Mouse (Mus musculus) forebrain, embryonic 14.5 days (tissue): ENCODE data around the gene Barx1. TPM values are rescaled to one million over a fixed set of nuclear protein-coding genes. Genes with fewer than 3 reads are reported as not detected.

Source experiments
- ATAC-seq: fragments of 200-750 bp; cut with Nextera tagmentation; 2 replicates; pipeline ENCODE4 v1.8.0; 2017; ENCODE audit warnings: mild to moderate bottlenecking, moderate library complexity
- DNase-seq: peaks from one replicate; pipeline ENCODE4 v3.0.0-alpha.2; 2015; ENCODE audit warnings: low spot score
- H3K27ac ChIP-seq: fragments of 300-500 bp; sonication (generic); 2 replicates; pipeline ENCODE4 v1.5.1; 2014; ENCODE audit warnings: low read depth, mild to moderate bottlenecking, control low read depth, low read length, moderate library complexity
- H3K27me3 ChIP-seq: fragments of 300-500 bp; sonication (generic); replicated peaks from 2 replicates; pipeline ENCODE4 v1.6.1; 2014; ENCODE audit warnings: low read length, control low read depth, mixed read lengths; ENCODE audit not compliant: control insufficient read depth, insufficient read depth
- H3K36me3 ChIP-seq: fragments of 300-500 bp; sonication (generic); 2 replicates; pipeline ENCODE4 v1.6.1; 2014; ENCODE audit warnings: low read length, control low read depth; ENCODE audit not compliant: control insufficient read depth, insufficient read depth
- H3K4me1 ChIP-seq: fragments of 300-500 bp; sonication (generic); 2 replicates; pipeline ENCODE4 v1.6.1; 2014; ENCODE audit warnings: antibody characterized with exemption, low read length, control low read depth; ENCODE audit not compliant: control insufficient read depth, insufficient read depth
- H3K4me2 ChIP-seq: fragments of 300-500 bp; sonication (generic); 2 replicates; pipeline ENCODE4 v1.6.1; 2014; ENCODE audit warnings: mild to moderate bottlenecking, control low read depth, low read length
- H3K4me3 ChIP-seq: fragments of 300-500 bp; sonication (generic); 2 replicates; pipeline ENCODE4 v1.5.1; 2014; ENCODE audit warnings: low read depth, low read length, control low read depth
- H3K9ac ChIP-seq: fragments of 300-500 bp; sonication (generic); 2 replicates; pipeline ENCODE4 v1.6.1; 2014; ENCODE audit warnings: mild to moderate bottlenecking, low read length, control low read depth, moderate library complexity
- H3K9me3 ChIP-seq: fragments of 300-500 bp; sonication (generic); replicated peaks from 2 replicates; pipeline ENCODE4 v1.6.1; 2016; ENCODE audit warnings: low read length, control low read depth, mixed read lengths; ENCODE audit not compliant: control insufficient read depth
- WGBS: fragments of 180-500 bp; shearing (Covaris S2); extraction: QIAGEN DNeasy Blood & Tissue Kit; methylation state at CpG from one replicate; pipeline ENCODE4 v1.1.7; 2014; 5-methylcytosine and 5-hydroxymethylcytosine counted together
- polyA plus RNA-seq: library from polyadenylated mRNA; unstranded; fragments of >200 nt; fragmentation: Nextera tagmentation; extraction: Ambion mirVana; gene quantifications from 2 replicates; pipeline ENCODE4 v1.2.1, GENCODE M21; 2014

Barx1 gene
- polyA plus RNA-seq: not detected in 2 replicates

- ATAC-seq: peak; percentile 54
- peak within 1 kb of the TSS; percentile 33 for H3K4me3 ChIP-seq
These were observed at the start of gene Barx1 for GRCm38 (mm10) chr13:48662431-48663143. Gene Barx1 (plus strand): TSS chr13:48662998.

GRCm38 (mm10) chr13:48614525-48614924 is 48.3 kb upstream of the Barx1 start:
- WGBS: 73% methylated on average over 2 of the region's 2 CpGs
- no peak for ATAC-seq
- Histone ChIP-seq H3K4me2 (no peak overlapping the region), H3K9me3 (0 out of 2 replicates have a peak, but pooled peaks cover 7% of the 10 kb centered on the region), H3K4me3 (no peak overlapping the region), H3K9ac (no peak overlapping the region), H3K4me1 (no peaks in the 10 kb centered on the region), H3K27me3 (no peaks in the 10 kb centered on the region), H3K36me3 (no peaks in the 10 kb centered on the region), H3K27ac (no peak overlapping the region)
- DNase-seq: no peak

More at GRCm38 (mm10) chr13:48662431-48663143, at the start of gene Barx1:
- no peaks in the 10 kb centered on the region for H3K36me3 ChIP-seq
- H3K27ac ChIP-seq: no peak within 1 kb of the TSS
- WGBS: under 1% methylated on average over 43 of the region's 73 CpGs
- H3K4me2 ChIP-seq: peak within 1 kb of the TSS; percentile 62
- DNase-seq: no peak
- peak within 1 kb of the TSS; percentile 21; the same call in 1 of the 2 replicates for H3K9ac ChIP-seq
- peaks cover 96% of the 10 kb centered on the region for H3K27me3 ChIP-seq
- 0 out of 2 replicates have a peak, but pooled peaks cover 2% of the 10 kb centered on the region for H3K4me1 ChIP-seq
- H3K9me3 ChIP-seq: no peaks in the 10 kb centered on the region

GRCm38 (mm10) chr13:48617774-48618173 is 45.0 kb upstream of the Barx1 start:
- Histone ChIP-seq H3K9me3 (0 out of 2 replicates have a peak, but pooled peaks cover 7% of the 10 kb centered on the region), H3K4me2 (no peak overlapping the region), H3K4me3 (no peak overlapping the region), H3K4me1 (no peaks in the 10 kb centered on the region), H3K27ac (no peak overlapping the region), H3K27me3 (no peaks in the 10 kb centered on the region), H3K36me3 (no peaks in the 10 kb centered on the region), H3K9ac (no peak overlapping the region)
- DNase-seq: no peak
- no peak for ATAC-seq

- Histone ChIP-seq H3K4me1 (no peaks in the 10 kb centered on the region), H3K9me3 (0 out of 2 replicates have a peak, but pooled peaks cover 7% of the 10 kb centered on the region), H3K4me2 (no peak overlapping the region), H3K9ac (no peak overlapping the region), H3K4me3 (no peak overlapping the region), H3K27ac (no peak overlapping the region), H3K36me3 (no peaks in the 10 kb centered on the region), H3K27me3 (no peaks in the 10 kb centered on the region)
- no peak for ATAC-seq
- 92% methylated on average over 4 of the region's 4 CpGs for WGBS
- no peak for DNase-seq
These were observed 43.9 kb upstream of the Barx1 start for GRCm38 (mm10) chr13:48618890-48619289.

- Histone ChIP-seq H3K36me3 (no peaks in the 10 kb centered on the region), H3K4me2 (peak overlapping the region; percentile 58), H3K27ac (peak overlapping the region; percentile 90), H3K9ac (peak overlapping the region; percentile 96), H3K9me3 (no peaks in the 10 kb centered on the region), H3K4me3 (peak overlapping the region; percentile 78), H3K4me1 (peaks cover 6% of the 10 kb centered on the region), H3K27me3 (no peaks in the 10 kb centered on the region)
- peak; percentile 83 for ATAC-seq
- WGBS: 3% methylated on average over 26 of the region's 26 CpGs
- no peak for DNase-seq
These were observed 37.8 kb upstream of the Barx1 start for GRCm38 (mm10) chr13:48624968-48625398.

- DNase-seq: peak; percentile 98
- Histone ChIP-seq H3K4me1 (peaks cover 6% of the 10 kb centered on the region), H3K9ac (peak within 1 kb of the TSS; percentile 96), H3K4me2 (peak within 1 kb of the TSS; percentile 58), H3K9me3 (no peaks in the 10 kb centered on the region), H3K36me3 (no peaks in the 10 kb centered on the region), H3K27ac (peak within 1 kb of the TSS; percentile 90), H3K4me3 (peak within 1 kb of the TSS; percentile 78), H3K27me3 (no peaks in the 10 kb centered on the region)
- 2% methylated on average over 73 of the region's 76 CpGs for WGBS
- peak; percentile 100 for ATAC-seq
These were observed 37.2 kb upstream of the Barx1 start, which contains the start of gene Ptpdc1 for GRCm38 (mm10) chr13:48625433-48626184. Gene Ptpdc1 (minus strand): TSS chr13:48625664.

- no peaks in the 10 kb centered on the region for H3K9me3 ChIP-seq
- DNase-seq (peak; percentile 16), ATAC-seq (no peak)
- no peak overlapping the region for H3K9ac ChIP-seq
- WGBS: 74% methylated on average over 5 of the region's 5 CpGs
- no peaks in the 10 kb centered on the region for H3K27me3 ChIP-seq
- H3K27ac ChIP-seq: no peak overlapping the region
- H3K4me1 ChIP-seq: no peaks in the 10 kb centered on the region
- H3K4me2 ChIP-seq: no peak overlapping the region
- H3K36me3 ChIP-seq: no peaks in the 10 kb centered on the region
- H3K4me3 ChIP-seq: no peak overlapping the region
These were observed 31.1 kb upstream of the Barx1 start for GRCm38 (mm10) chr13:48631691-48632090.

- WGBS: 39% methylated on average over 2 of the region's 2 CpGs
- H3K9me3 ChIP-seq: no peaks in the 10 kb centered on the region
- no peak overlapping the region for H3K9ac ChIP-seq
- H3K27me3 ChIP-seq: no peaks in the 10 kb centered on the region
- H3K27ac ChIP-seq: no peak overlapping the region
- H3K36me3 ChIP-seq: no peaks in the 10 kb centered on the region
- DNase-seq (no peak), ATAC-seq (no peak)
- no peak overlapping the region for H3K4me2 ChIP-seq
- H3K4me3 ChIP-seq: no peak overlapping the region
- H3K4me1 ChIP-seq: no peaks in the 10 kb centered on the region
These were observed 25.1 kb upstream of the Barx1 start for GRCm38 (mm10) chr13:48637706-48638105.
